Mouse (Mus musculus) CH12.LX (cell line): ENCODE measurements around the gene Tbck. TPM values are rescaled to one million over a fixed set of nuclear protein-coding genes. Genes with fewer than 3 reads are reported as not detected.

Experiments used
- DNase-seq: peaks from one replicate; pipeline ENCODE4 v3.0.0-alpha.2; 2013; ENCODE audit errors: extremely low read depth
- H3K27ac ChIP-seq: 2 replicates; pipeline ENCODE4 v1.5.1; 2012; ENCODE audit warnings: low read depth, mild to moderate bottlenecking, control low read depth, moderate library complexity; ENCODE audit not compliant: insufficient read depth
- H3K27me3 ChIP-seq: replicated peaks from 2 replicates; pipeline ENCODE3; 2012; ENCODE audit warnings: inconsistent platforms
- H3K36me3 ChIP-seq, 2 experiments: replicated peaks in 1 of 2; 2 replicates each; pipeline versions ENCODE3 to v1.6.1; 2012; ENCODE audit warnings: inconsistent platforms in 1 of 2, low read length in 1 of 2, mild to moderate bottlenecking in 1 of 2, mixed read lengths in 1 of 2, moderate library complexity in 1 of 2; ENCODE audit not compliant: control insufficient read depth in 1 of 2, insufficient read depth in 1 of 2
- H3K4me1 ChIP-seq, 2 experiments: 2 replicates each; pipeline ENCODE4 v1.6.1; 2012; ENCODE audit warnings: inconsistent platforms in 1 of 2, moderate library complexity in 1 of 2; ENCODE audit not compliant: insufficient read depth in 2 of 2, control insufficient read depth in 1 of 2
- H3K4me2 ChIP-seq: 2 replicates; pipeline ENCODE4 v1.6.1; 2012; ENCODE audit warnings: low read depth, mild to moderate bottlenecking, control low read depth; ENCODE audit not compliant: poor library complexity, insufficient read depth, severe bottlenecking
- H3K4me3 ChIP-seq, 3 experiments: fragments of 150-350 bp in 1 of 3; sonication (generic) in 1 of 3; replicated peaks in 1 of 3; 2 replicates each; pipeline versions ENCODE3 to v1.5.1; 2011 to 2012; ENCODE audit warnings: low read depth in 2 of 3, low read length in 2 of 3, mild to moderate bottlenecking in 2 of 3, moderate library complexity in 2 of 3, control low read depth in 1 of 3, improper control_type of control experiment in 1 of 3, inconsistent platforms in 1 of 3, mixed read lengths in 1 of 3; ENCODE audit not compliant: poor library complexity in 1 of 3
- H3K79me2 ChIP-seq: replicated peaks from 2 replicates; pipeline ENCODE4 v1.6.1; 2012; ENCODE audit warnings: mild to moderate bottlenecking, moderate library complexity; ENCODE audit not compliant: control insufficient read depth, poor library complexity, insufficient read depth, severe bottlenecking; ENCODE audit errors: extremely low read depth
- H3K9ac ChIP-seq: 2 replicates; pipeline ENCODE4 v1.6.1; 2012; ENCODE audit warnings: low read depth, mild to moderate bottlenecking, control low read depth, moderate library complexity; ENCODE audit not compliant: insufficient read depth
- H3K9me3 ChIP-seq: replicated peaks from 2 replicates; pipeline ENCODE3; 2012; ENCODE audit warnings: low read length, inconsistent platforms, mixed read lengths
- CTCF ChIP-seq, 2 experiments: IDR thresholded peaks in 1 of 2; conservative IDR thresholded peaks in 1 of 2; 2 replicates each; pipeline ENCODE4 v1.5.1; 2011 to 2012; ENCODE audit warnings: low read depth in 2 of 2, low read length in 2 of 2, improper control_type of control experiment in 1 of 2, inconsistent platforms in 1 of 2, mild to moderate bottlenecking in 1 of 2, moderate library complexity in 1 of 2
- E2F4 ChIP-seq: IDR thresholded peaks from 2 replicates; pipeline ENCODE4 v1.6.1; 2011; ENCODE audit warnings: low read depth, low read length, improper control_type of control experiment; ENCODE audit not compliant: insufficient replicate concordance
- ELF1 ChIP-seq: IDR thresholded peaks from 2 replicates; pipeline ENCODE4 v1.6.1; 2014; ENCODE audit warnings: low read depth, mild to moderate bottlenecking, inconsistent platforms, low read length, improper control_type of control experiment
- EP300 ChIP-seq: IDR thresholded peaks from 2 replicates; pipeline ENCODE4 v1.6.1; 2011; ENCODE audit warnings: low read length, improper control_type of control experiment
- ETS1 ChIP-seq: conservative IDR thresholded peaks from 2 replicates; pipeline ENCODE4 v1.6.1; 2012; ENCODE audit warnings: low read depth, mild to moderate bottlenecking, inconsistent platforms, low read length, improper control_type of control experiment, moderate library complexity
- HCFC1 ChIP-seq: IDR thresholded peaks from 2 replicates; pipeline ENCODE4 v1.6.1; 2012; ENCODE audit warnings: low read depth, mild to moderate bottlenecking, inconsistent platforms, low read length, improper control_type of control experiment
- IRF4 ChIP-seq: IDR thresholded peaks from 2 replicates; pipeline ENCODE4 v1.6.1; 2014; ENCODE audit warnings: low read depth, mild to moderate bottlenecking, inconsistent platforms, low read length, improper control_type of control experiment
- JUND ChIP-seq: conservative IDR thresholded peaks from 2 replicates; pipeline ENCODE4 v1.6.1; 2011; ENCODE audit warnings: low read depth, low read length, improper control_type of control experiment
- KAT2A ChIP-seq: IDR thresholded peaks from 2 replicates; pipeline ENCODE4 v1.6.1; 2012; ENCODE audit warnings: low read length, improper control_type of control experiment, inconsistent platforms; ENCODE audit not compliant: insufficient replicate concordance
- MAFK ChIP-seq: IDR thresholded peaks from 2 replicates; pipeline ENCODE4 v1.6.1; 2011; ENCODE audit warnings: low read length, improper control_type of control experiment; ENCODE audit not compliant: insufficient replicate concordance
- MAX ChIP-seq: IDR thresholded peaks from 2 replicates; pipeline ENCODE4 v1.6.1; 2011; ENCODE audit warnings: low read length, improper control_type of control experiment
- MEF2A ChIP-seq: IDR thresholded peaks from 2 replicates; pipeline ENCODE4 v1.6.1; 2014; ENCODE audit warnings: low read depth, mild to moderate bottlenecking, inconsistent platforms, low read length, improper control_type of control experiment, borderline replicate concordance
- MXI1 ChIP-seq: IDR thresholded peaks from 2 replicates; pipeline ENCODE4 v1.6.1; 2011; ENCODE audit warnings: mild to moderate bottlenecking, low read depth, low read length, improper control_type of control experiment
- NELFE ChIP-seq: IDR thresholded peaks from 2 replicates; pipeline ENCODE4 v1.6.1; 2011; ENCODE audit warnings: low read depth, low read length, improper control_type of control experiment
- NRF1 ChIP-seq: IDR thresholded peaks from 2 replicates; pipeline ENCODE4 v1.6.1; 2014; ENCODE audit warnings: low read depth, mild to moderate bottlenecking, inconsistent platforms, low read length, improper control_type of control experiment, moderate library complexity
- PAX5 ChIP-seq: IDR thresholded peaks from 2 replicates; pipeline ENCODE4 v1.6.1; 2012; ENCODE audit warnings: low read length, inconsistent platforms, mixed read lengths
- POLR2AphosphoS2 ChIP-seq: IDR thresholded peaks from 2 replicates; pipeline ENCODE4 v1.6.1; 2011; ENCODE audit warnings: low read depth, low read length, improper control_type of control experiment
- RAD21 ChIP-seq: IDR thresholded peaks from 2 replicates; pipeline ENCODE4 v1.6.1; 2011; ENCODE audit warnings: low read depth, mild to moderate bottlenecking, low read length, improper control_type of control experiment, moderate library complexity
- RCOR1 ChIP-seq: conservative IDR thresholded peaks from 2 replicates; pipeline ENCODE4 v1.6.1; 2012; ENCODE audit warnings: low read depth, mild to moderate bottlenecking, inconsistent platforms, low read length, improper control_type of control experiment
- SMC3 ChIP-seq: IDR thresholded peaks from 2 replicates; pipeline ENCODE4 v1.6.1; 2011; ENCODE audit warnings: low read depth, low read length, improper control_type of control experiment
- TBP ChIP-seq: conservative IDR thresholded peaks from 2 replicates; pipeline ENCODE4 v1.6.1; 2011; ENCODE audit warnings: low read depth, low read length, improper control_type of control experiment
- USF2 ChIP-seq: conservative IDR thresholded peaks from 2 replicates; pipeline ENCODE4 v1.6.1; 2011; ENCODE audit warnings: low read depth, low read length, improper control_type of control experiment
- dilution Hi-C: fragments of 300-500 bp; cut with MboI; formaldehyde crosslinking; loops from 2 replicates; pipeline ENCODE4 v1.14.3; 2020; ENCODE audit warnings: low sequenced_read_pairs; ENCODE audit not compliant: extremely low pct_unique_long_range_greater_than_20kb, extremely low pct_ligation_motif_present
- in situ Hi-C: fragments of 300-500 bp; cut with MboI; formaldehyde crosslinking; loops from 3 replicates; pipeline ENCODE4 v1.14.3; 2019; ENCODE audit warnings: low sequenced_read_pairs, low pct_ligation_motif_present, low pct_unique_long_range_greater_than_20kb, mixed read lengths
- polyA plus RNA-seq: library from polyadenylated mRNA; unstranded; fragments of >175 nt; gene quantifications from 2 replicates; pipeline ENCODE4 v1.2.1, GENCODE M21; 2012; ENCODE audit warnings: low read depth; ENCODE audit not compliant: insufficient read length
- total RNA-seq, 2 experiments: library from RNA; depleted of rRNA; stranded (reverse); fragments of 300-350 nt in 1 of 2; fragments of >200 nt in 1 of 2; gene quantifications; 2 replicates each; pipeline ENCODE4 v1.2.3; 2012 to 2014

Gene Tbck
- total and polyA plus RNA-seq, 3 experiments = 9.2 to 18.7 (median 14.5) TPM

GRCm38 (mm10) chr3:132650191-132650590, 33.8 kb upstream of the Tbck start:
- TF ChIP-seq PAX5 (no peak), MAX (no peak), IRF4 (no peak), E2F4 (no peak), ETS1 (no peak), KAT2A (no peak), RAD21 (no peak), MXI1 (no peak), TBP (no peak), MAFK (no peak), RCOR1 (no peak), NRF1 (no peak), NELFE (no peak), MEF2A (no peak), SMC3 (no peak), HCFC1 (no peak), CTCF (conservative IDR thresholded peaks at IDR 0.05 in 1 of 2, IDR thresholded peaks at IDR 0.05 in 1 of 2; ENCODE audit: low read depth in 2 of 2, low read length in 2 of 2) (no peak), EP300 (no peak), ELF1 (no peak), POLR2AphosphoS2 (no peak)
- no peak overlapping the region for H3K27ac ChIP-seq
- dilution Hi-C loops = no loop called here

DNA sequence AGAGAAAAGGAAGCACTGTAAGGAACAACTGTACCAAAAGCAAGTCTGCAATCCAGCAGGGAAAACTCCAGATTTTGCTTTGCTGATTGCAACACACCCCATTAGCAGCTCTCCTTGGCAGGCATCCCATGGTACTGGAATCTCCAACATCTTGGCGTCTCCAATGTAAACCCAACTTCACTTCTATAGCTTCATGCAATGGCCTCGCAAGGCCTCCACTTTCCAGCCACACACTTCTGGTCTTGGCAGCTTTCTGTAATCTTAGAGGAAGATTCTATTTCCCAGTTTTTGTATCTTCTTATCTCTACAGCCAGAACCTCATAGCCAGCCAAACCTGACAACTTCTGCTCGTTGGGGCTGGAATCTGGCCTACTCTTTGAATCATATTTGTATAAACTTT, 32.2 kb upstream of the Tbck start:
- no peak overlapping the region for H3K4me2 ChIP-seq
- H3K4me3 ChIP-seq = no peak overlapping the region
- no peak overlapping the region for H3K9ac ChIP-seq
- no peaks in the 10 kb centered on the region for H3K27me3 ChIP-seq
- in situ Hi-C loops (no loop called here), dilution Hi-C loops (no loop called here)
- H3K36me3 ChIP-seq = peaks cover 0 to 9% of the 10 kb centered on the region in 2 experiments
- H3K79me2 ChIP-seq = no peaks in the 10 kb centered on the region
- no peaks in the 10 kb centered on the region for H3K9me3 ChIP-seq
- peaks cover 0 to 7% of the 10 kb centered on the region in 2 experiments; a peak in 2 of 4 replicates for H3K4me1 ChIP-seq
- no peak for TF ChIP-seq ELF1
- TF ChIP-seq JUND = no peak
- no peak for TF ChIP-seq RAD21
- TF ChIP-seq USF2 = no peak
- TF ChIP-seq TBP = no peak
- no peak for DNase-seq
- no peak overlapping the region for H3K27ac ChIP-seq

More at GRCm38 (mm10) chr3:132650191-132650590, 33.8 kb upstream of the Tbck start:
- no peak for DNase-seq
- H3K4me2 ChIP-seq = no peak overlapping the region
- H3K36me3 ChIP-seq = no peaks in the 10 kb centered on the region
- no peaks in the 10 kb centered on the region for H3K4me1 ChIP-seq
- no peaks in the 10 kb centered on the region for H3K9me3 ChIP-seq
- H3K4me3 ChIP-seq = no peak overlapping the region
- in situ Hi-C loops = no loop called here
- no peaks in the 10 kb centered on the region for H3K27me3 ChIP-seq
- no peaks in the 10 kb centered on the region for H3K79me2 ChIP-seq
- no peak overlapping the region for H3K9ac ChIP-seq
